Mouse (Mus musculus) cerebellum, postnatal 4 days (tissue): ENCODE data around the gene Batf2.
"Not testable (repeated sequence)": the region's sequence is repeated elsewhere in the genome, so short reads cannot be mapped to it uniquely, and the experiment has no call there.

ENCODE experiments used
- DNase-seq, 2 experiments: peaks; one replicate each; pipeline ENCODE4 v3.0.0; 2022; ENCODE audit warnings: low spot score in 2 of 2, mixed read lengths in 1 of 2

The Batf2 gene

DNA sequence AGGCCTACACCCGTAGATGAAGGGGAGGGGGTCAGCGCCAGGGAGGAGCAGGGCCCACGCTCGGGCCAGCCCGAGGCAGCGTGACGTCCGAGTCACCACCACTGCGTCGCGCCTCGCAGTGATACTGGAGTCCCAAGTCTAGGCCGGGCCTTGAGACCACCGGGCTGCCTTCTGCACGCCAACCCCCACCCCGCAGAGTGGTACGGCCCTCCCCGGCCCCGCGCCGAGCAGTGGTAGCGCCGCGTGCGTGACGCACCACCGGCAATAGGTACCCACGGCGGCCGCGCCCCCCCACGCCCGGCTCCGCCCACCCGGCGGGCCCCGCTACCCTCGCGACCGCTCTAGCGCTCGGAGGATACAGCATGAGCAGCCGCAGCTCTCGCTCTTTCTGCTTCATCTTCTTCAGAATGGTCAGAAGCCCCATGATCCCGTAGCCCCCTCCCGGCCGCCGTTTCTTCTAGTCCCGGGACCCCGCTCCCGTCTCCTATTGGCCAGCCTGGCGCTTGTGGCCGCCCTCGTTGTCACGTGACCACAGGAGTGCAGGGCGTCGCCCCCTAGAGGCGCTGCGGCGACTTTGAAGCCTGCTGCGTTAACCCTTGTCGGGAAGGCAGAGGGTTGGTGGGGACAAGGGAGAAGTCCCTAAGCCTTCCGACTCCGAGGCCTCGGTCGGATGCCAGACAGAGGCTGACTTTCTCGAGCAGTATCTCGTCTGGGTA is at the start of gene Batf2:
Gene Batf2 (plus strand): TSS at position 306 of the 716 bp plus-strand sequence.
- DNase-seq = peak; percentile 83 to 92

DNA sequence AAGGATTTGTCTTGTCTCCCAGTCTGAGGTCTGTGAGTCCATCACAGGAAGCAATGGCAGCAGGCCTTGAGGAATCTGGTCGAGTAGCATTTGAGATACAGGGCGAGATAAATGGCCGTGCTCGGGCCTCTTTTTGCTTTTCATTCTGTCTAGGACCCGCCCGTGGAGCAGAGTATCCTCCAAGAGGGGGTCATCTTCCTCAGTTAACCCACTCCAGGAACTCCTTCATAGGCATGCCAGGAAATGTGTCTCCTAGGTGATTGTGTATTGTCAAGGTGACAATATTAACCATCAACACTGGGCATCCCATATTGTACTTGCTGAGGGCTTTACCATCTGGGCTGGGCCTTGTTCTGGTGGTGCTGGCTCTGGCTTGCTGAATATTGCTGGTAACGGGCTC is 46.7 kb upstream of the Batf2 start, which contains the start of gene AC131692.1:
Gene AC131692.1 (plus strand): TSS at position 301 of the 400 bp plus-strand sequence.
- DNase-seq = no peak

DNA sequence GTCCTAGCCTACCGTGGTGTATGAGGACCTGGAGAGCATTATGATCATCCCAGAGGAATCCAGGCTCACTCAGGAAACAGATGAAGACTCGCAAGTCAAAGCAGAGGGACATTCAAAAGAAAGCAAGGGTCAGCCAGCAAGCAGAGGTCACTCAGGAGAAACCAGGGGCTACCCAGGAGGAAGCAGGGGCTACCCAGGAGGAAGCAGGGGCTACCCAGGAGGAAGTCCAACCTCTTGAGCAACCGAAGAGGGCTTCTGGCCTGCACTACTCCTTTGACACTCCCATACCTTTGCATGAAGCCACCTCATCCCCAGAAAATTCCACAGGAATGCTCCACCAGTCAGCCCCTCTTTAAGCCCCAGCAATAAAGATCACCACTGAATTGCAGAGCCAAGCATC is 42.9 kb upstream of the Batf2 start:
- DNase-seq = no peak

DNA sequence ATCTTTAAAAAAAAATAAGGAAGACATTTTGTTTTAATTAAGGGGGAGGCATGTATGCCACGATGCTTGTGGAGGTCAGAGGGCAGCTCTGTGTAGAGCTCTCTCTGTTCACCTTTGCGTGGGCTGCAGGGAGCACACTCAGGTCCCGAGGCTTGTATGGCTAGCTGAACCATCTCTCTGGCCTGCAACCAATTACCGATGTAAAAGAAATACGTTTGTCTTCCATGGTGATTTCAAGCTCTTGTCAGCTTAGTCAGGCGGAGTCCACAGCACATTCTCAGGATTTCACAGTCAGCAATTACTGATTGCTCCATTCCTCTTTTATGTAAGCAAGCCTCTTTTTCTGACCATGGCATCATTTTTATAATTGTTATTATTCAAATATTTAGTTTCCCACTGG is 39.6 kb upstream of the Batf2 start:
- DNase-seq = no peak

DNA sequence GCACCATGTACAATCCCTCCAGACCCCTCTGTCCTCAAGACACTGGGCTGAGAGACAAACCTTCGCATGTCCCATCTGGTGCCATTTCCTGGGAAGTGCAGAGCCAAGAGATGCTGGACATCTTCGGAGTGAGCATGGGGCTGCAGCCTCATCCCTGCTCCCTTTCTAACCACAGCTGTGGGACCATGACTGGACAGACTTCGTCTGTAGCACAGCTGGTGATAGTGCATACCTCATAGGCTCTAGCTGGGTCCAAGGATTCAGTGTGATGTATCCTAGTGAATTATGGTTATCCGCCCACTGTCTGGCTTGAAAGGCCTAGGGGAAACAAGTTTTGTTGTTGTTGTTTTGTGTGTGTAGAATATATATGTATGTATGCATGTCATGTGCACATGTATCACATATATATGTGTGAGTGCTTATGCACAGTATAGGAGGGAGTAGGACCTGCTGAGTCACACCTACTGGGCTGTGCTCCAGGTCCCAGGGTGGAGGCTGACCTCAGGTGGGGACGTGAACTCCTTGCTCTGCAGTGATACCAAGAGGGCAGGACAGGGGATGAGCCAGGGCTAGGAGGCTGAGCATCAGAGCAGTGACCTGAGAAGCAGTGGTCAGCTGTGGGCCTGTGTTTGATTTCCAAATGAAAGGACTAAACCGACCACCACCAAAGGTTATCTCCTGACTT is 38.5 kb upstream of the Batf2 start:
- no peak for DNase-seq

DNA sequence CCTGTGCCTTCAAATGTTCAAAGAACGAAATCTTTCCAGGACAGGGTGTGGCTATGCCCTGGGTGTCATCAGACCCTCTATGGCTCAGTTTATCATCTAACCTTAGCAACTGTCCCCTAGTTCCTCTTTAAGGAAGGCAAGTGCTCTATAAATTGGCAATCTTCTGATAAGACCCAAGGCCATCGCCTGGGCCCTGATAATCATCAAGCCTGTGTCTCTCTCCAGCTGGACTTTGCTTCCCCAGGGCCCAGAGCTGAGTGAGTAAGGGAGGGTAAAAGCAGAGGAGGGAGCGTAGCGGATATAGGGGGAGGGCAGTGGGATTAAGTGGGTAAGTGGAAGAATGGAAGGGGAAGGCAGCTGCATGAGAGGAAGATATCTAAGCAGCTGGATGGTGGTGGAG is 36.3 kb upstream of the Batf2 start:
- DNase-seq = no peak

DNA sequence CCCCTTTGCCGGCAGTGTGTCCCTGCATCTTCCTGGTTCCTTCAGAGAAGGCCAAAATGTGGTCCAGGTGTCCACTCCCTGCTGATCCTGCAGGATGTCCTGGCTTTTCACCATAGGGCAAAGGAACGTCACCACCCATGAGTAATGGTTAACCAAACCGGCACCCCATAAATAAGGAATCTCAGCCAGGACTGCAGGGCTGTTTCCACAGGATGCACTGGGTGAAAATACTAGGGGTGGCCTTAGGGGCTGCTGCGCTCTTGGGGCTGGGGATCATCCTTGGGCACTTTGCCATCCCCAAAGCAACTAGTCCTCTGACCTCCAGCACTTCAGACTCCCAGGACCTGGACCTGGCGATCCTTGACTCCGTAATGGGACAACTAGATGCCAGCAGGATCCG is 35.2 kb upstream of the Batf2 start, which contains the start of gene Naaladl1:
Gene Naaladl1 (plus strand): TSS at position 197 of the 400 bp plus-strand sequence.
- no peak for DNase-seq

DNA sequence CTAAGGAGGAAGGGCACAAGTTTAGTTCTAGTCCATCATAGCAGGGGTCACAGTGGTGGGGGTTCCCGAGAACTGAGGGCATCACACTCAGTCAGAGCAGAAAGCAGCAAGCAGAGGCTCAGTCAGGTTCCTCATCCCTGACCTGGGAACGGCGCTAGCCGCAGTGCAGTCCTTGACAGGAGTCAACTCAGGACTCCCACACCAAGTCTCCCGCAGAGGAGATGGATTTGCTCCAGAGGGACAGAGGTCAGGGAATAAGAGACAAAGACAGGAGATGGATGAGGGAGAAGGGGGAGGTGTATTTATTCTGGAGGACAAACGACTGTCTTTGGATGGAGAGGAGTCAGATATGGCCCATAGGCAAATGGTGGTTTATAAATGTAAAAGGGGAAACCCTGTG is 27.7 kb upstream of the Batf2 start:
- DNase-seq = no peak

DNA sequence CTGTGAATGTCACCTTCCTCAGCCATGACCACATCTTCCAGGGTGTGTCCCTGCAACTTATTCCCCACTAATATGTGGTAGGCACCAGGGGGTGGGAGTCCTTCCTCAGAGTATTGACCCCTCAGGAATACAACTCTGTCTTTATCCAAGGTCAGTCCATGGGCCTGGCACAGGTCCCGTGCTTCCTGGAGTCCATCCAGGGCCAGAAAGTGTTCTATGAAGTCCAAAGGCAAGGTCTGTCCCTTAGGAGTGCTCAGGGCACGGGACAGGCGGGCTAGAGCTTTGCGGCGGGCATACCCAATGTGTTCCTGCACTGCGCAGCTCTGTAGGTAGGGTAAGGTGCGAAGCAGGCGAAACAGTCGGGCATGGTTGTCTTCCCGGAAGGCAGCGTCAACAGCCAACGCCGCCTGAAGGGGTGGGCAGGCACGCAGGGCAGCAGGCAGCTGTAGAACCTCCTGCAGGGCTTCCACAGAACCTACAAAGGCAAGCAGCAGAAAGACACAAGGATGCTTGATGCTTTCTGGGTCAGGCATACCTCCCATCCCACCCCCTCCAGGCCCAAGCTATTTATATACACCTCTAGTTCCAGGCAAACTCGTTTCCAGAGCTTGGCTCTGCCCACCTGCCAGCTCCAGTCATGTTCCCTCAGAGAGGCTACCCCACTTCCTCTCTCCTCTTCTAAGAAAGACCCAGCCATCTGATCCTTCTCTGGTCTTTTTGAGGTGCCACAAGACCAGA is 24.5 kb upstream of the Batf2 start:
- DNase-seq = no peak

DNA sequence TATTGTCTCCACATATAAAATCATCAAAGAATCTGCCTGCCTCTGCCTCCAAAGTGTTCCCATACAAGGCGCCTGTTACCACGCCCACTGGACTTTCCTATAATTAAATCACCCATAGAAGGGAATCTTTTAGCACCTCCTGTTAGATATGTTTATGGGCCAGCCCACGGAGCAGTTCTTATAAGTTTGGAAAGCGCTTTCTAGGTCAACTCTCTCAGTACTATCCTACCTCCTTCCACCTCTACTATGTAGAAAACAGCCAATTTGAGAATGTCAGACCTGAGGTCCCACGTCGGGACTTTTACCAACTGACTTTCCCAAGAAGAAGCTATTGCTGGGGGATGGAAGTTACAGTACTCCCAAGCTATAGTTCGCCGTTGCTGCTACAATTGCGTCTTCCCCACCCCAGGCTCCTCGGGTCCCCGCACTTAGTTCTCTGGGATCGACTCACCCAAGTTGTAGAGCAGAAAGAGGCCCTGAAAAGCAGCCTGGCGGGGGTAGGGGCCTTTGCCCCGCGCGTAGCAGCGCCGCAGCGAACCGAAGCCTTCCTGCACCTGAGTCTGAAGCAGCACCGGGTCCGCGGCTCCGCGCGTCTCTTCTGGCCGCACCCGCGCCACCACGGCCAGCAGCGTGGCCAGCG is 23.3 kb upstream of the Batf2 start:
- no peak for DNase-seq

DNA sequence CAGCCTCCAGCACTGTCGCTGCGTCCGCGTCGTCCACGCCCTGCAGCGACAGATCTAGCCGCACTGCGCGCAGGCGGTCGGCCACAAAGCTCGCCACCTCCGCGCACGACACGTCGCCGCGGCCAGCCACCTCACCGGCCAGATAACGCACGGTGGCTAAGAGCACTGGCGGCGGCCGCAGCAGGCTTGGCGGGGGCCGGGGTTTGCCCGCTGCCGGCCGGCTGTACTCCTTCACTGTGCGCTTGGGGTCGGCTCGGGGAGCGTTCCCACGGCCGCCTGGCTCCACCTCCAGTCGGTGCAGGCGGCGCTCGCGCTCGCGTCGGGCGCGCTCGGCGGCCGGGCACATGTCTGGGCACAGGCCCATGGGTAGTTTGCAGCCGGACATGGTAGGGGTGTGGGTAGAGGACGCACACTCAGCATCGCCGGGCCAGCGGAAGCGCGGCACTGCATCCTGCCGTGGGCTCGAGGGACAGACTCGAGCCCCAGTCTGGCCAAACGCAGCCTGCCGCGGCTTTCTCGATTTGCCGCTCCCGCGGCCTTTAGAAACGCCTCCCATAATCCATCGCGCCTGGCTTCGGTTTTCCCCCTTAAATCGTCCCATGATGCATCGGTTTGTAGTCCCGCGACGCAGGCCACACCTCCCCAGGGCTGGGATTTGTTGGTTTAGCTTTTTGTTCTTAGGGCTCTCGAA is 22.7 kb upstream of the Batf2 start, which contains the start of gene Sac3d1:
Gene Sac3d1 (minus strand): TSS at position 665 of the 691 bp plus-strand sequence.
- DNase-seq = peak; percentile 76 to 83

DNA sequence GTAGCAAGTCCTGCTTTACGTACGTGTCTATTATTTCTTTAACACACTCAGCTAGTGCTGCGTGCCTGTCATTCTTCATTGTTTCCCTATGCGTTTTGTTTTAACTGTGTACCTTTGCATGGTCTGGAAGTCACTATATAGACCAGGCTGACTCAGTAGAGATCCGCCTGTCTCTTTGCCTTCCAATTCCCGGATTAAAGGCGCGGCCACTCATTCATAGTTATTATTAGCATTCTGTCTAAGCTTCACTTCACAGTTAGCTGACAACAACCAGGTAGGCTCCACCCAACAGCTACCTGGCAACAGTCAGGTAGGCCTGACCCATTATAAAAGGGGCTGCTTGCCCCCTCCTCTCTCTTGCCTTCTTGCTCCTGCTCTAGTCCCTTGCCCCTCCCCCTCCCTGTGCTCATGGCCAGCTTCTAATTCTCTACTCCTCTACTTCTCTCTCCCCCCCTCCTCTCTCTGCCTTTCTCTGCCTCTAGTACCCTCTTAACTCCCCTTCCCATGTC is 22.1 kb upstream of the Batf2 start:
- DNase-seq = peak in 1 of 2 experiments; percentile 25

DNA sequence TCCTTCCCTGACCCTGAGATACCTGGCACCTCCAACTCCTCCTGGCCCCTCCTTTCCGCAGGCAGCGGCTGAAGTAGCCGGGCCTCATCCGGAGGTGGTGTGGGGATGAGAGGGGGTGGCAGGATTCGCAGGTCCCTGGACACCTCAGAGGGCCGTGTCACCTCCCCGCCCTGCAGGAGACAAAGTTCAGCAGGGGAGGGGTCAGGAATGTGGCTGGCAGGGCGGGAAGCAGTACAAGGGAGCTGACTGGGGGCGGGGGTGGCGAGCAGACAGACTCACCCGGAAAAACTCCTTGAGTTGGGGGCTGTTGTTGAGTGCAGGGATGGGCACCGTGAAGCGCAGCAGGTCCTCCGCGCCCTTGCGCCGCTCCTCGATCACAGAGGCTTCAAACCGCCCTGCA is 19.0 kb upstream of the Batf2 start:
- no peak for DNase-seq

DNA sequence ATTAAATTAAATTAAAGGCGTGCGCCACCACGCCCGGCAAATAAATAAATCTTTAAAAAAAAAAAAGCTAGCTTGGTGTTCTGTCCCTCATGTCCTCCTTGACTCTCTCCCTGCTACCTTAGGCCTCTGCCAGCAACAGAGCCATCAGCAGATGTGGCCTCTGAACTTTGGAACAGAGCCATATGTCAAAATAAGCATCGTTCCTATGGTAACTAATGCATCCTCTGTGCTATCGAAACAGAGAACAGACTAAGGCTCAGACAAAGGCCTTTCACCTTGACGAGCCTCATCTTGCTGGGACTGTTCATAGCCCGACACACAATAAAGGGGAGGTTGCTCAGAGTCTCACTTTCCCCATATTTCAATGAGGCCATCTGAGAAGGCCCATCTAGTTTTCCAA is 17.5 kb upstream of the Batf2 start:
- DNase-seq = no peak

DNA sequence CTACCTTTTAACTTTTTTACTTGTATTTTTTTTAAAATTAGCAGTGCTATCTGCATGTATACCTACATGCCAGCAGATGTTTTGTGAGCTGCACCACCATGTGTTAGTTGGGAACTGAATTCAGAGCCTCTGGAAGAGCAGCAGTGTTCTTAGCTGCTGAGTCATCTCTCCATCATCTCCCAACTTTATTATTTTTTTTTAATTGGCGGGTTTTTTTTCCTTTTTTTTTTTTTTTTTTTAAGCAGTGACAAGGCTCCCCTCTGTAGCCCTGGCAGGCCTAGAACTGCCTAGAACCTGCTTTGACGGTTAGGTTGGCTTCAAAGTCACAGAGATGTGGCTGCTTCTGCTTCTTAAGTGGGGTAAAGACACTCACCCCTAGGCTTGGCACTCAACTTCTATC is 15.9 kb upstream of the Batf2 start:
- DNase-seq = no peak

DNA sequence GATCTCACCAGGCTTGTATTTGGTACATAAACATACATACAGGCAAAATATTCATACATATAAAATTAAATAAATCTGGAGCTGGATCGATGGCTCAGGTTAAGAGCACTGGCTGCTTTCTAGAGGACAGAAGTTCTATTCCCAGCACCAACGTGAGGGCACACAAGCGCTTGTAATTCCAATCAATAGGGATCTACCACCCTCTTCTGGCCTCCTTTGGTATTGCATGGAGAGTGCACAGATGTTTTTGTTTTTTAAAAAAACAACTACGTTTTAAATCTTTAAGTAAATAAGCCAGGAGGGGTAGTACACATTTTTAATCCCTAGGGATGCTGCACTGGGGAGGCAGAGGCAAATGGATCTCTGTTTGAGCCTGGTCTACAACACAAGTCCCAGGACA is 14.5 kb upstream of the Batf2 start:
- DNase-seq = peak in 1 of 2 experiments; percentile 44

DNA sequence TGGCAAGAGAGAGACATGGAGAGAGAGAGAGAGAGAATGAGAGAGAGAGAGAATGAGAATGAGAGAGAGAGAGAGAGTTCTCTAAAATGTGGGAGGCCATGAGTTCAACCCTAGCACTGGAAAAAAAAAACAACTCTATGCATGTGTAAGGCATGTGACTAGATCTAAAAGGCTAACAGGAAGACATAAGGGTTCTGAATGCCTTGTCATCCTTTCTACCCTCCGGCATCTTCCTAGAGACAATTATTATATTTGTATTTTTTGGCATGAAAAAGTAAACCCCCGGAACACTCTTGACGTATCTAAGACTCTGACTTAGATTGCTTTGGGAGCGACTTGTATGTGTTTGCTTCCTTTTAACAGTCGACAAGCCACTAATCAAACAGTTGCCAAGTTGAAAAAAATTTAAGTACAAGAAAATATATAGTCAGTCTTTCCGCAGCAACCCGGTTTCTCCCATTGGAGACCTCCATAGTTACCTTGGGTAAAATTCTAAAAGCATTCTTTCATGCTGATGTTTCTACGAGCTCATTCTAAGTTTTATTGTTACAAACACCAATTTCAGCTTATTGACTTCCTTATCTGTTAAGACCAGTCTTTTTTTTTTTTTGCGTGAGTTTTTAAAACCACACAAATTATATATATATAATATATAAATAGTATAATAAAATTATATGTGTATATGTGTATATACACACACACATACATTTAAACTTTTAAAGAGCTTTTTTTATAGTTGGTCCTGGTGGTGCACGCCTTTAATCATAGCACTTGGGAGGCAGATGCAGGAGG is 13.8 kb upstream of the Batf2 start:
- DNase-seq = no peak

DNA sequence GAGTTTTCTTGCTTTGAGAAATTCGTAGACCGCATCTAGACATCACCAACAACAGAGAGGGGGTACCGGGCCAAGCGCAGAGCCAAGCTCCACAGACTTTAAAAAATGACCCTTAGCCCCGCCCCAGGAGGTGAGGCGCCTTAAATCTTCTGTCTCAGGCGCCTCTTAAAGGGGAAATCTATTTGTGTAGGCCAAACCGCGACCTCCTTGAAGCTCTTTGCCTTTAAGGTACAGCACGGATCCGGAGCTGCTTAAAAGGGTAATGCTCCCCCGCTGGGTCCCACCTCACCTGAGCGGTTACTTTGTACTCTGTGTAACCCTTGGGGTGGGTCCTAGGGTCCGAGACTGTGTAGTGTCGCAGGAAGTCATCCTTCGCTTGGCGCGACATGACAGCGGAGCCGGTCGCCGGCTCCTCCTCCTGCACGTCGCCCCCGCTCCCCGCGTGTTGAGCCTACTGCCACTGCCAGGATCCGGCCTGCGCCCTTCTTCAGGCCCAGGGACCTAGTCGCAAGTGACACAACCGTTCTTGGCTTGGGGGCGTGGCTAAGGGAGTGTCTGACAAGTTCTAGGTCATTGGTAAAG is 12.9 kb upstream of the Batf2 start, which contains the start of gene Snx15:
Gene Snx15 (minus strand): TSS at position 545 of the 582 bp plus-strand sequence.
- peak; percentile 74 to 87 for DNase-seq

DNA sequence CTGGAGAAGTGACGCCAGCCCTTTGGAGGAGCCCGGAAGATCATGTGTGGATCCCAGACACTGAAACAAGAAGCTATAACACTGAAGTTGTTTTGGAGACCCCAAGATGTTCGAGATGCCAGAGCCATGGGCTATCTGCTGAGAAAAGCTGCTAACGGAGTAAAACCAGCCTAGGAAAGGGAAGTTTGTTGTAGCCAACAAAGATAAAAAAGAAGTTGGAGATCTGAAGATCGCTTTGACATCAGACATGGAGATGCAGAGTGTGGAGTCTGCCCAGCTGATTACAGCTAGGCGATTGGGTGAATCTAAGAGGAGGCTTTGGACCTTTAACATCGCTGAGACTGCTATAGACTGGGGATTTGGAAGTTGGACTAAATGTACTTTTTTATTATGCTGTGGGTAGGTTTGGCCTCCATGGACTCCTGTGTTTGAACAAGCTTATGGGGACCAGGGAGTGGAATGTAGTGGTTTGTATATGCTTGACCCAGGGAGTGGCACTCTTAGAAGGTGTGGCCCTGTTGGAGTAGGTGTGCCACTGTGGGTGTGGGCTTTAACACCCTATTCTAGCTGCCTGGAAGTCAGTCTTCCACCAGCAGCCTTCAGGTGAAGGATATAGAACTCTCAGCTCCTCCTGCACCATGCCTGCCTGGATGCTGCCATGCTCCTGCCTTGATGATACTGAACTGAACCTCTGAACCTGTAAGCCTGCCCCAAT is 10.2 kb upstream of the Batf2 start:
- DNase-seq = not testable (repeated sequence)
